Mouse (Mus musculus): ENCODE measurements at regions not wholly inside any gene's neighbourhood (a gene's known extent, or its start where the extent isn't known, plus 50 kb on each side); places are given as distances from the start of the nearest gene placed in this dataset.

DNA sequence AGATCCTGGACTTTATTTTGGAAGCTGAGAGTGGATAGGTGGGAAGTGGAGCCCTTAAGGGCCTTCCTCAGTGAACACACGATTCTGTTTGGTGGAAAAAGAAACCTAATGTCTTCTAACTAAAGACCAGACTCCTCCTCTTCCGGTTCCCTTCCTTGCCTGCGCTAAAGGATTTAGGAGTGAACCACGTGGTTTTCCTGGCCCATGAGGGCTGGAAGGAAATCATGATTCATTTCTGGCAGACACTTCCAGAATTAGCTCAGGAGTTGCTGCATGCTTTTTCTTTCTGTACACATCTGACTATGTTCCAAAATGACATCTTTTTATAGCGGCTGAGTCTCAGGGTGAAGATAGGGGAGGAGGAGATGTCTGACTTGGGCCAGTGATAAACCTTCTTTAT is 109.8 kb downstream of the Drd1 start:
- H3K9ac ChIP-seq (ENCODE audit: low read depth, low read length): no peak overlapping the region
- TF ChIP-seq EP300 (IDR thresholded peaks at IDR 0.05; ENCODE audit: insufficient read depth, low read depth, low read length): no peak
- no peak for TF ChIP-seq CTCF (IDR thresholded peaks at IDR 0.05)
- TF ChIP-seq POLR2A (IDR thresholded peaks at IDR 0.05; ENCODE audit: insufficient read depth, low read depth, low read length): no peak
- H3K36me3 ChIP-seq (ENCODE audit: control insufficient read depth, insufficient read depth, low read length): no peaks in the 10 kb centered on the region; the same call in 1 of the 2 replicates
- H3K4me1 ChIP-seq (ENCODE audit: control insufficient read depth, insufficient read depth, low read length): peaks cover 1% of the 10 kb centered on the region; the same call in 1 of the 2 replicates
- H3K27ac ChIP-seq: peak overlapping the region; percentile 28; the same call in 1 of the 2 replicates
- DNase-seq: peak in 1 of 2 experiments; percentile 30
- H3K27me3 ChIP-seq (ENCODE audit: control insufficient read depth, insufficient read depth, low read length): no peaks in the 10 kb centered on the region
- 7% methylated on average over 5 of the region's 5 CpGs for WGBS
- no peaks in the 10 kb centered on the region for H3K79me2 ChIP-seq (replicated peaks; ENCODE audit: control insufficient read depth, insufficient read depth, low read length)
- H3K4me3 ChIP-seq: no peak overlapping the region
- intact Hi-C loops (cut with DNase I): no loop called here

DNA sequence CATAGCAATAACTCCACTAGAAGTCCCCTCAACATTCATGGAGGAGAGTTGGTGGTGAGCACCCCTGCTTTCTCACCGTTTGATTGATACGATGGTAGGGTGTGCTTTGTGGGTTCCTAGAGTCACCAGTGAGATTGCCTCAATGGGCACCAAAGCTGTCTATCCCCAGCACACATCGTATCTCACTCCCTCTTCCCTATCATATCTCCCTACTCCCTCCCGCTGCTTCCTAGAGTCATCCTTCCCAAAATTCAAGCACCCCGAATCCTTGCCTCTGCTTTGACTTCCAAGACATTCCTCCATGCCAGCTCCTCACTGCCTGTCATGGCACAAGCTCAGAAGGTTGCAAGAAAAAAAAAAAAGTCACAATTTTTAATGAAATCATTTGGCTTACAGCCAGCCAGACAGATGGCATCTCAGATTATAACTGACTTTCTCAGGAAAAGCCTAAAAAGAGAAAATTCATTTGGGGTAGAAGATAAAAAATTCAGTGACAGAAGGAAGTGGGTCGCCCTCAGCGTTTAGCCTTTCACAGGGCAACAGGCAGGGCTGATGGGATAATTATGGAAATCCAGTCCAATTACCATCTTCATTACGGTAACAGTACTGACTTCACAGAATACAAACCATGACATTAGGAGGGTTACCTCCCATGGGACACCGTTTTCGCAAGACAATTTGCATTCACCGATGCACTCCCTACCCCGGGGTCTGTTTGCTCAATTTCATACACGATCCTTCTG is 114.3 kb downstream of the Drd1 start:
- H3K27ac ChIP-seq: no peak overlapping the region
- intact Hi-C loops (cut with DNase I): no loop called here
- no peak for DNase-seq
- H3K4me1 ChIP-seq (ENCODE audit: control insufficient read depth, insufficient read depth, low read length): peaks cover 1% of the 10 kb centered on the region; the same call in 1 of the 2 replicates
- no peaks in the 10 kb centered on the region; the same call in 1 of the 2 replicates for H3K36me3 ChIP-seq (ENCODE audit: control insufficient read depth, insufficient read depth, low read length)
- TF ChIP-seq POLR2A (IDR thresholded peaks at IDR 0.05; ENCODE audit: insufficient read depth, low read depth, low read length) (no peak), CTCF (IDR thresholded peaks at IDR 0.05) (no peak), EP300 (IDR thresholded peaks at IDR 0.05; ENCODE audit: insufficient read depth, low read depth, low read length) (no peak)
- 86% methylated on average over 13 of the region's 13 CpGs for WGBS
- no peak overlapping the region for H3K4me3 ChIP-seq
- no peaks in the 10 kb centered on the region for H3K27me3 ChIP-seq (ENCODE audit: control insufficient read depth, insufficient read depth, low read length)
- H3K9ac ChIP-seq (ENCODE audit: low read depth, low read length): no peak overlapping the region
- H3K79me2 ChIP-seq (replicated peaks; ENCODE audit: control insufficient read depth, insufficient read depth, low read length): no peaks in the 10 kb centered on the region

GRCm38 (mm10) chr13:53935174-53935699 is 120.3 kb downstream of the Drd1 start:
- intact Hi-C loops (cut with DNase I): no loop called here
- no peak overlapping the region for H3K4me3 ChIP-seq
- 87% methylated on average over 14 of the region's 14 CpGs for WGBS

DNA sequence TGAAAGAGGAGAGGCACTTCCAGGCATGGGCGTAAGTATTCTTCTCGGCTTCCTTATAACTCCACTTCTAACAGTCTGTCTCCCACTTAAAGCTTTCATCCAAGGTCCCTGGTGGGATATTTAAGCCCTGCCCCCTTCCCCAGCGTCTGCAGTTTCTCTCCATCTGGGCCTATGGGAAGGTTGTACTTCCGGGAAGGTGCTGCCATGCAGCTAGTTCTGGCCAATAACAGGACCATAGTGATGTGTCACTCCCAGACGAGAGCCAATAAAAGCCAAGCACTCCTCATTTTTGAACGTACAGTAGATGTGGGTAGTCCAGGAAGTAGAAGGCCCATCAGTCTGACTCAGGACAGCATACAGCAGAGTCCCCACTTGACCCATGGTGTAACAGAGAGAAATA is 121.0 kb downstream of the Drd1 start:
- H3K27me3 ChIP-seq (ENCODE audit: control insufficient read depth, insufficient read depth, low read length): no peaks in the 10 kb centered on the region
- WGBS: 87% methylated on average over 6 of the region's 6 CpGs
- H3K4me1 ChIP-seq (ENCODE audit: control insufficient read depth, insufficient read depth, low read length): no peaks in the 10 kb centered on the region
- no peaks in the 10 kb centered on the region for H3K36me3 ChIP-seq (ENCODE audit: control insufficient read depth, insufficient read depth, low read length)
- no peak overlapping the region for H3K27ac ChIP-seq
- no peak overlapping the region for H3K9ac ChIP-seq (ENCODE audit: low read depth, low read length)
- no peaks in the 10 kb centered on the region for H3K79me2 ChIP-seq (replicated peaks; ENCODE audit: control insufficient read depth, insufficient read depth, low read length)
- intact Hi-C loops (cut with DNase I): no loop called here
- no peak for DNase-seq
- TF ChIP-seq EP300 (IDR thresholded peaks at IDR 0.05; ENCODE audit: insufficient read depth, low read depth, low read length) (no peak), CTCF (IDR thresholded peaks at IDR 0.05) (no peak), POLR2A (IDR thresholded peaks at IDR 0.05; ENCODE audit: insufficient read depth, low read depth, low read length) (no peak)
- H3K4me3 ChIP-seq: no peak overlapping the region

More at GRCm38 (mm10) chr13:53935174-53935699, 120.3 kb downstream of the Drd1 start:
- no peak for DNase-seq
- no peak for TF ChIP-seq CTCF (IDR thresholded peaks at IDR 0.05)
- TF ChIP-seq POLR2A (IDR thresholded peaks at IDR 0.05; ENCODE audit: insufficient read depth, low read depth, low read length): no peak
- TF ChIP-seq EP300 (IDR thresholded peaks at IDR 0.05; ENCODE audit: insufficient read depth, low read depth, low read length): no peak
- Histone ChIP-seq H3K36me3 (ENCODE audit: control insufficient read depth, insufficient read depth, low read length) (no peaks in the 10 kb centered on the region), H3K27me3 (ENCODE audit: control insufficient read depth, insufficient read depth, low read length) (no peaks in the 10 kb centered on the region), H3K79me2 (replicated peaks; ENCODE audit: control insufficient read depth, insufficient read depth, low read length) (no peaks in the 10 kb centered on the region), H3K9ac (ENCODE audit: low read depth, low read length) (no peak overlapping the region), H3K4me1 (ENCODE audit: control insufficient read depth, insufficient read depth, low read length) (no peaks in the 10 kb centered on the region), H3K27ac (no peak overlapping the region)

DNA sequence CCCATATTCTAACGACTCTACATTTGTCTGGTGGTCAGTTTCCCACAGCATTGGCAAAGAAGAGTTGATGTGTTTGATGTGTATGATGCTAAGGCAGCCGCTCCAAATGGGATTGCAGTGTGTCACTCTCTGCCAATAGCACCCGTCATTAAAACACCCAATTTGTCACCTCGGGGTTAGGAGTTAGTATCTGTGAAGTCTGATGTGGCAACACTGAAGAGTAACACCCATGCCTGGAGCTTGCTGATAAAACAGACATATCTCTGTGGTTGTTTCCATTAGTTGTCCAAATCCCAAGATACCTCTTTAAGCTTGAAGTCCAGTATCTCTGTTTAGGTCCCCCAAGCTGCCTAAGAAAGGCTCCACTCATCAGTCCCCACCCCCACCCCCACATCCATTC is 129.4 kb downstream of the Drd1 start:
- no peak for DNase-seq

GRCm38 (mm10) chr13:53924433-53924832 is 131.1 kb downstream of the Drd1 start:
- whole genome bisulfite sequencing: 81% methylated on average over 4 of the region's 4 CpGs
- DNase-seq: no peak

More for the DNA sequence above, 129.4 kb downstream of the Drd1 start:
- Histone ChIP-seq H3K27ac (no peak overlapping the region), H3K9ac (ENCODE audit: low read depth, low read length) (no peak overlapping the region), H3K79me2 (replicated peaks; ENCODE audit: control insufficient read depth, insufficient read depth, low read length) (no peaks in the 10 kb centered on the region), H3K4me3 (no peak overlapping the region), H3K27me3 (ENCODE audit: control insufficient read depth, insufficient read depth, low read length) (no peaks in the 10 kb centered on the region), H3K36me3 (ENCODE audit: control insufficient read depth, insufficient read depth, low read length) (no peaks in the 10 kb centered on the region), H3K4me1 (ENCODE audit: control insufficient read depth, insufficient read depth, low read length) (no peaks in the 10 kb centered on the region)
- 70% methylated on average over 4 of the region's 4 CpGs for WGBS
- TF ChIP-seq EP300 (IDR thresholded peaks at IDR 0.05; ENCODE audit: insufficient read depth, low read depth, low read length): no peak
- intact Hi-C loops (cut with DNase I): no loop called here

More at GRCm38 (mm10) chr13:53924433-53924832, 131.1 kb downstream of the Drd1 start:
- TF ChIP-seq CTCF (IDR thresholded peaks at IDR 0.05): no peak
- TF ChIP-seq EP300 (IDR thresholded peaks at IDR 0.05; ENCODE audit: insufficient read depth, low read depth, low read length): no peak
- no peak for TF ChIP-seq POLR2A (IDR thresholded peaks at IDR 0.05; ENCODE audit: insufficient read depth, low read depth, low read length)
- H3K4me1 ChIP-seq (ENCODE audit: control insufficient read depth, insufficient read depth, low read length): peaks cover 3% of the 10 kb centered on the region
- no peak overlapping the region for H3K9ac ChIP-seq (ENCODE audit: low read depth, low read length)
- H3K27ac ChIP-seq: no peak overlapping the region
- H3K4me3 ChIP-seq: no peak overlapping the region
- intact Hi-C loops (cut with DNase I): no loop called here
- H3K79me2 ChIP-seq (replicated peaks; ENCODE audit: control insufficient read depth, insufficient read depth, low read length): no peaks in the 10 kb centered on the region
- H3K27me3 ChIP-seq (ENCODE audit: control insufficient read depth, insufficient read depth, low read length): no peaks in the 10 kb centered on the region
- no peaks in the 10 kb centered on the region for H3K36me3 ChIP-seq (ENCODE audit: control insufficient read depth, insufficient read depth, low read length)

Measured in heart, adult 2 months (tissue).